Mouse (Mus musculus): ENCODE results near the gene Vps18.

Gene Vps18

DNA sequence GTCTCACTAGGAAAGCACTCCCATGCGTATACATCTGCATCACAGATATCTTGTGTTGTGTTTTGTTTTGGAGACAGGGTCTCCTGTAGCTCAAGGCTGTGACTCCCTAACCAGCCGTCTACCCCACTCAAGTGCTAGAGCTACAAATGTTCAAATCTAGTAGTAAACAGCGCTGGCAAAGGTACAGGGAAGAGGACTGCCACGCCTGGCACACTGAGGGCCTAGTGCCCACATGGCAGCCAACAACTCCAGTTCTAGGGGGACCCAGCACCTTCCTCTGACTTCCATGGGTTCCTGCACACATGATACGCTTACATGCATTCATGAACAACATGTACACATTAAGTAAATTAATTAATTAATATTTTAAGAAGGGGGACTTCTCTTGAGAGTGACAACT, 3.7 kb downstream of the Vps18 start:
- DNase-seq (ENCODE audit: low spot score), result no peak

GRCm38 (mm10) chr2:119292852-119293251, 4.3 kb downstream of the Vps18 start:
- DNase-seq (ENCODE audit: low spot score), result no peak

DNA sequence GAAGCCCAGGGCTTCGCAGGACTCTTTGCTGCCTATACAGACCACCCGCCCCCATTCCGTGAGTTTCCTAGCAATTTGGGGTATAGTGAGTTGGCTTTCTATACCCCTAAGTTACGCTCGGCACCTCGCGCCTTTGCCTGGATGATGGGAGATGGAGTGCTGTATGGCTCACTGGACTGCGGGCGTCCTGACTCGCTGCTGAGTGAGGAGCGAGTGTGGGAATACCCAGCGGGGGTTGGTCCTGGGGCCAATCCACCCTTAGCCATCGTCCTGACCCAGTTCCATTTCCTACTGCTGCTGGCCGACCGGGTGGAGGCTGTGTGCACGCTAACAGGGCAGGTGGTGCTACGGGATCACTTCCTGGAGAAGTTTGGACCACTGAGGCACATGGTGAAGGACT, 4.8 kb downstream of the Vps18 start:
- no peak for DNase-seq (ENCODE audit: low spot score)

GRCm38 (mm10) chr2:119293776-119294390, 5.3 kb downstream of the Vps18 start:
- DNase-seq (ENCODE audit: low spot score), result no peak

DNA sequence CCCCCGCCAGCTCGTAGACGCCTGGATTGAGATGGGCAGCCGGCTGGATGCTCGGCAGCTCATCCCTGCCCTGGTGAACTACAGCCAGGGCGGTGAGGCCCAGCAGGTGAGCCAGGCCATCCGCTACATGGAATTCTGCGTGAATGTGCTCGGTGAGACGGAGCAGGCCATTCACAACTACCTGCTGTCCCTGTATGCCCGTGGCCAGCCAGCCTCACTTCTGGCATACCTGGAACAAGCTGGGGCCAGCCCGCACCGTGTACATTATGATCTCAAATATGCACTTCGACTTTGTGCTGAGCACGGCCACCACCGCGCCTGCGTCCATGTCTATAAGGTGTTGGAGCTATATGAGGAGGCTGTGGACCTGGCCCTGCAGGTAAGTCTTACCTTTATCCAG, 5.9 kb downstream of the Vps18 start:
- no peak for DNase-seq (ENCODE audit: low spot score)

GRCm38 (mm10) chr2:119296756-119297155, 8.2 kb downstream of the Vps18 start:
- no peak for DNase-seq (ENCODE audit: low spot score)

GRCm38 (mm10) chr2:119297506-119297905, 9.0 kb downstream of the Vps18 start:
- no peak for DNase-seq (ENCODE audit: low spot score)

DNA sequence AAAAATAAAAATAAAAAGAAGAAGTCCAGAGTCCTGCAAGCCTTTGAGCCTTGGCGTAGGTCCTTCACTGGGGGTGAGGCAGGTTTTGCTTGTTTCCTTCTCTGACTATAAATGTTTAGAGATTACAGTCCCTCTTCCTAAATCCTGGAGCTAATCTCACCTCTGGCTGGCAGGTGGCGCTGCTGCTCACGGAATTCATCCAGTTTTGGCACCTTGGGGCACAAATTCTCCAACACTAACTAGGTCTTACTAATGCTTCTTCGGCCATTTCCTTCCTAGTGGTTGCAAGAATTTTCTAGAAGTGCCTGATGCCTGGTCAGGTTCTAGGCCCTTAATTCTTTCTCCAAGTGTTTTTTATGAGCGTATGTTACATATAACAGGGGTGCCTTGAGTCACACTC, 9.8 kb downstream of the Vps18 start:
- peak; percentile 84 for DNase-seq (ENCODE audit: low spot score)

GRCm38 (mm10) chr2:119298839-119299238, 10.3 kb downstream of the Vps18 start:
- DNase-seq (ENCODE audit: low spot score), result no peak

DNA sequence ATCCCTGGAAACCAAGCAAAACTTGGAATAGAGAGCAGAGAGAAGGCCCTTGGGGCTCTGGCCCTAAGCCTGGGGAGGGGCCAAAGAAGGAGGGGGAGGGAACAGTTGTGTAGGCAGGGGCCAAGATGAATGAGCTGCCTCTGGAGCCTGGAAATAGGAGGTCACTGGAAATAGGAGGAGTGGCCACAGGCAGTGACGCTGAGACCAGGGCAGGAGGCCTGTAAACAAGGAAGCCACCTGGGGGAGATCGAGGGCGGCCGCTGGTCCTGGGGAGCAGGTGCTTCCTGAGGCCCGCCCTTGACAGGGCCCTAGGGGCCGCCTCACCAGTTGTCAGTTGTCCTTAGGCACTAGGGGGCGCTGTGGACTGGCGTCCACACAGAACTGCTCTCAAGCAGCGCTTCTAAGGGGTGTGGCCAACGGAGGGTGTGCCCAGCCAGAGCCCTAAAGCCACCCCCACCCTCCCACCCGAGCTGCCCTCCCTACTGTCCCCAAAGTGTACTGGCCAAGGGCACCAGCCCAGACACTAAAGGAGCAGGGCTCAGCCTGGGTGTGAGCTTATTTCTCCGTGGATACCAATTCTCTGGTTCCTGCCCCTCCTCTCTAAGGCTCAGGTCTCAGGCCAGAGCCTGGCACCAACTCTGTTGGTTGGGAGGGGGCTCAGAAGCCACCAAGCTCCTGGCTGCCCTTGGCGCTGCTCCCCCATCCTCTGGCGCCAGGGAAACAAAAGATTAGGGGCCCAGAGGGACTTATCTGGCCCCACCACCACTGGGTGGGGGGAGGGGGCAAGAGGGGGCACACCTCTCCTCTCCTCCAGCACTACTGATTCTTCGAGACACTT, 11.7 kb downstream of the Vps18 start:
- peak; percentile 90 for DNase-seq (ENCODE audit: low spot score)

DNA sequence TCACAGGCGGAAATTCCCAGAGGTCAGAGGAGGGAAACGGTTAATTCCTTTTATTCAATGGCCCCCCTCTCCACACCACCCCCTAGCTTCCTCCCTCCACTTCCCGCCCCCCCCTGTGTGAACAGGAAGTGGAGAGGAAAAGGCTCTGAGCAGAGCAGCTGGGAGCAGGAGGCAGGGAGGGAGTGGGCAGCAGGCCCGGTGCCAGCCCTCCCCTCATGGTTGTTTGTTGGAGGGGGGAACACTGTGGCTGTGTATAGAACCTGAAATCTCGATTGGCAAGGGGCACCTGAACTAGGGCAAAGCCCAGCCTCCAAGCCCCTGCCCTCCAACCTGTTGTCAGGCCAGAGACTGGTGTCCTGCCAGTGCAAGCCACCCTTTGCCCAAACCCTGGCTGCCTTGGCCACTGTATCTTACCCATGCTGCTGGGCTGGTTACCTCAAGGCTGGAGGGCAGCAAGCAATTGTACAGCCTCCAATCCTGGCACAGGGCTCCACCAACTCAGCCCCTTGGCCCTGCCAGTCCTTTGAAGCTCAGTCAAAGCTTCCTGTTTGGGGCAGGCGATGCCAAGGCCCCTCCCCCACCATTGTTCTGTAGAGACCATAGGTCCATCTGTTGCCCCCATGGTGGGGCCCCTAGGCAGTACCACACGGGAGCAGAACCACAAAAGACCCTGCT, 12.4 kb downstream of the Vps18 start:
- no peak for DNase-seq (ENCODE audit: low spot score)

DNA sequence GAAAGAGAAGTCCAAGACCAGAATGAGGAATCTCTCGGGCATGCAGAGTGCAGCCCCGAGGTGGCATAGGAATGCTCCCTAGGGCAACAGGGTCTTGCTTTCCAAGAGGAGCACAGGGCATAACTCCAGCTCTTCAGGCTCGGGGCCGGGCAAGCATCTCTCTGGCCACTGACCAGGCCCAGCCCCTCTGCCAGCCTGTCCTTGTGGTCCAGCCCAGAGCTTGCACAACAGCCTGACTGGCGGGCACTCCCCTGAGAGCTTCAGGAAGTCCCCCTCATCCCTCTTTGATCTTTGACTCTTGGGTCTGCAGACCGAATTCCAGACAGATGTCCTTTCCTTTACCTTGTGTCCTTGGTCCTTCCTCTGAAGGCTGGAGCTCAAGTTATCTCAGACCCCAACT, 14.3 kb downstream of the Vps18 start:
- DNase-seq (ENCODE audit: low spot score), result peak; percentile 49

DNA sequence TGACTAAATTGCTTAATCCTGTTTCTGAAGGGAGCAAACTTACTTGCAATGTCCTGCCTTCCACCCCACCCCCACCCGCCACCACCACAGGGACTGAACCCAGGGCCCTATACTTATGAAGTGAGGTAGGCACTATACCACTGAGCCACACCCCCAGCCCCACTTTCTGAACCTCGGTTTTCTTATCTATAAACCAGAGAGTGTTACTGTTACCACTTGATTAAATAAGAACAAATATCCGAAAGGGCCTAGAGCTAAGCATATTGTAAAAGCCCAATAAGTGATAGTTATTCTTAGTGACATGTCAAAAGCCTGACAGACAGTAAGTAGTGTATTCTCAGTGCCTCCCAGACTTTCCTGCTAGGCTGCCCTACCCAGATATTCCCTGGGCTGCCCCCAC, 15.9 kb downstream of the Vps18 start:
- no peak for DNase-seq (ENCODE audit: low spot score)

- no peak for DNase-seq (ENCODE audit: low spot score)
Observed at GRCm38 (mm10) chr2:119304798-119305208, 16.3 kb downstream of the Vps18 start.

GRCm38 (mm10) chr2:119311544-119311943, 23.0 kb downstream of the Vps18 start:
- no peak for DNase-seq (ENCODE audit: low spot score)

- DNase-seq (ENCODE audit: low spot score), result no peak
Observed at GRCm38 (mm10) chr2:119312380-119312958, 23.9 kb downstream of the Vps18 start.

- no peak for DNase-seq (ENCODE audit: low spot score)
Observed at GRCm38 (mm10) chr2:119313780-119314479, 25.4 kb downstream of the Vps18 start.

- no peak for DNase-seq (ENCODE audit: low spot score)
Observed at GRCm38 (mm10) chr2:119314742-119315310, 26.3 kb downstream of the Vps18 start.

DNA sequence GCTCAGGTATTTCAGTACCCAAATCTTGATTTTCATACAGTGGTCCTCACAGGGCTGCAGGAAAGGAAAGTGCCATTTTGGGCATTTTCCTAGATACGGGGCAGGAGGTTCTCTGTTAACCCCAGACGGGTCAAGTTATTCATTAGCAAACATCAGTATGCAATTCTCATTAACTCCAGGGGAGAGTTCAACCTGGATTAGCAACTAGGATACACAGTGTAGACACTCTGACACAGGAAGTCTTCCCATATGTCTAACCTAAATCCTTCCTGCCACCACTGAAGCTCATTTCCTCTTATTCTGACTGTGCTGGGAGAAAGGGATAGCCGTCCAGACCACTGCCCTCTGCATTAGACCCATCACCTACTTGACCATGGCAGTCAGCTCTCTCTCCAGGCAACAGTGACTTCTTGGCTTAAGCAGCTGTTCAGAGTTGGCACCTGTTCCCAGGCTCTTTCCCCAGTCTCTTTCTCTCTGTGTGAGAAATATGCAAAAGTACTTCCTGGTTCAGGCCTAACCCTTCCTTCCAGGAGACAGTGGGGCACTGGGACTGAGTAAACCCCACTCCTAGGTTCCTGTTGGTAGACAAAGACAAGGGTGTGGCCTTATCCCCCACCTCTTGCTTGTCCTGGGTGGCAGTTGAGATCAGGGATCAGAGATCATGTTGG, 29.6 kb downstream of the Vps18 start:
- DNase-seq (ENCODE audit: low spot score), result peak; percentile 94

GRCm38 (mm10) chr2:119320571-119320970, 32.0 kb downstream of the Vps18 start:
- no peak for DNase-seq (ENCODE audit: low spot score)

All from adipocyte (in vitro differentiated cells).